Mouse (Mus musculus) stomach, embryonic 14.5 days (tissue): ENCODE measurements around the gene Dll4. TPM values are rescaled to one million over a fixed set of nuclear protein-coding genes. Genes with fewer than 3 reads are reported as not detected.

Experiments
- ATAC-seq: fragments of 200-750 bp; cut with Nextera tagmentation; 2 replicates; pipeline ENCODE4 v1.8.0; 2017; ENCODE audit warnings: low read depth, moderate TSS enrichment; ENCODE audit not compliant: insufficient number of reproducible peaks, insufficient read depth, low FRiP score
- H3K27ac ChIP-seq: fragments of 300-500 bp; sonication (generic); 2 replicates; pipeline ENCODE4 v1.5.1; 2014; ENCODE audit warnings: mild to moderate bottlenecking, low read length, moderate library complexity, mixed read lengths
- H3K27me3 ChIP-seq: fragments of 300-500 bp; sonication (generic); 2 replicates; pipeline ENCODE4 v1.6.1; 2014; ENCODE audit warnings: low read length, control low read depth, mixed read lengths; ENCODE audit not compliant: control insufficient read depth, insufficient read depth
- H3K36me3 ChIP-seq: fragments of 300-500 bp; sonication (generic); 2 replicates; pipeline ENCODE4 v1.6.1; 2014; ENCODE audit warnings: mild to moderate bottlenecking, control low read depth, low read length, moderate library complexity, mixed read lengths; ENCODE audit not compliant: control insufficient read depth, insufficient read depth
- H3K4me1 ChIP-seq: fragments of 300-500 bp; sonication (generic); 2 replicates; pipeline ENCODE4 v1.6.1; 2014; ENCODE audit warnings: low read length, control low read depth, mixed read lengths; ENCODE audit not compliant: control insufficient read depth, insufficient read depth
- H3K4me2 ChIP-seq: fragments of 300-500 bp; sonication (generic); replicated peaks from 2 replicates; pipeline ENCODE4 v1.6.1; 2014; ENCODE audit warnings: low read depth, low read length, control low read depth
- H3K4me3 ChIP-seq: fragments of 300-500 bp; sonication (generic); 2 replicates; pipeline ENCODE4 v1.5.1; 2014; ENCODE audit warnings: low read depth, low read length, control low read depth
- H3K9ac ChIP-seq: fragments of 300-500 bp; sonication (generic); replicated peaks from 2 replicates; pipeline ENCODE4 v1.6.1; 2014; ENCODE audit warnings: low read depth, mild to moderate bottlenecking, control low read depth, low read length, moderate library complexity, mixed read lengths
- H3K9me3 ChIP-seq: fragments of 300-500 bp; sonication (generic); 2 replicates; pipeline ENCODE4 v1.6.1; 2016; ENCODE audit warnings: low read depth, low read length, control low read depth; ENCODE audit not compliant: control insufficient read depth
- WGBS: fragments of 180-500 bp; shearing (Covaris S2); extraction: QIAGEN DNeasy Blood & Tissue Kit; methylation state at CpG from one replicate; pipeline ENCODE4 v1.1.7; 2014; 5-methylcytosine and 5-hydroxymethylcytosine counted together
- polyA plus RNA-seq: library from polyadenylated mRNA; unstranded; fragments of >200 nt; fragmentation: Nextera tagmentation; extraction: Ambion mirVana; gene quantifications from 2 replicates; pipeline ENCODE4 v1.2.1, GENCODE M21; 2014

Gene Dll4
- polyA plus RNA-seq, 1 experiment from 2014 or later = 5.6 TPM

GRCm38 (mm10) chr2:119334964-119335525 lies 9.5 kb downstream of the Dll4 start:
- Histone ChIP-seq H3K9ac (no peak overlapping the region), H3K27ac (no peak overlapping the region), H3K4me3 (no peak overlapping the region), H3K36me3 (no peaks in the 10 kb centered on the region), H3K4me2 (no peak overlapping the region), H3K27me3 (no peaks in the 10 kb centered on the region), H3K9me3 (no peaks in the 10 kb centered on the region), H3K4me1 (0 out of 2 replicates have a peak, but pooled peaks cover 4% of the 10 kb centered on the region)
- WGBS = 71% methylated on average over 7 of the region's 7 CpGs
- ATAC-seq = no peak

- ATAC-seq = no peak
- no peak overlapping the region for H3K4me3 ChIP-seq
- 90% methylated on average over 1 of the region's 1 CpGs for WGBS
These were observed 10.0 kb downstream of the Dll4 start for GRCm38 (mm10) chr2:119335535-119335934.

GRCm38 (mm10) chr2:119336002-119336401 lies 10.4 kb downstream of the Dll4 start:
- WGBS = 59% methylated on average over 2 of the region's 2 CpGs
- Histone ChIP-seq H3K36me3 (no peaks in the 10 kb centered on the region), H3K27me3 (no peaks in the 10 kb centered on the region), H3K4me2 (no peak overlapping the region), H3K9me3 (no peaks in the 10 kb centered on the region), H3K27ac (no peak overlapping the region), H3K9ac (no peak overlapping the region), H3K4me3 (no peak overlapping the region), H3K4me1 (0 out of 2 replicates have a peak, but pooled peaks cover 4% of the 10 kb centered on the region)
- ATAC-seq = no peak

More at GRCm38 (mm10) chr2:119335535-119335934, 10.0 kb downstream of the Dll4 start:
- Histone ChIP-seq H3K4me1 (0 out of 2 replicates have a peak, but pooled peaks cover 4% of the 10 kb centered on the region), H3K9me3 (no peaks in the 10 kb centered on the region), H3K4me2 (no peak overlapping the region), H3K36me3 (no peaks in the 10 kb centered on the region), H3K27ac (no peak overlapping the region), H3K27me3 (no peaks in the 10 kb centered on the region), H3K9ac (no peak overlapping the region)

- WGBS = 73% methylated on average over 10 of the region's 10 CpGs
- no peak overlapping the region for H3K4me3 ChIP-seq
- 0 out of 2 replicates have a peak, but pooled peaks cover 4% of the 10 kb centered on the region for H3K4me1 ChIP-seq
- H3K27ac ChIP-seq = no peak overlapping the region
- no peak for ATAC-seq
- H3K9ac ChIP-seq = no peak overlapping the region
- H3K9me3 ChIP-seq = no peaks in the 10 kb centered on the region
- H3K4me2 ChIP-seq = no peak overlapping the region
- no peaks in the 10 kb centered on the region for H3K27me3 ChIP-seq
- H3K36me3 ChIP-seq = no peaks in the 10 kb centered on the region
These were observed 10.9 kb downstream of the Dll4 start for GRCm38 (mm10) chr2:119336470-119336869.

- Histone ChIP-seq H3K9me3 (no peaks in the 10 kb centered on the region), H3K27ac (peak overlapping the region; percentile 13; the same call in 1 of the 2 replicates), H3K9ac (peak overlapping the region; percentile 41; the same call in 1 of the 2 replicates), H3K4me2 (peak overlapping the region; percentile 70), H3K4me1 (0 out of 2 replicates have a peak, but pooled peaks cover 4% of the 10 kb centered on the region), H3K27me3 (no peaks in the 10 kb centered on the region), H3K4me3 (peak overlapping the region; percentile 35), H3K36me3 (no peaks in the 10 kb centered on the region)
- peak; percentile 85 for ATAC-seq
- WGBS = 8% methylated on average over 60 of the region's 60 CpGs
These were observed 12.1 kb downstream of the Dll4 start for GRCm38 (mm10) chr2:119337425-119338265.

- Histone ChIP-seq H3K4me2 (no peak overlapping the region), H3K36me3 (no peaks in the 10 kb centered on the region), H3K4me1 (no peaks in the 10 kb centered on the region), H3K4me3 (no peak overlapping the region), H3K9me3 (no peaks in the 10 kb centered on the region), H3K27me3 (no peaks in the 10 kb centered on the region), H3K27ac (no peak overlapping the region), H3K9ac (no peak overlapping the region)
- no peak for ATAC-seq
- 31% methylated on average over 6 of the region's 6 CpGs for WGBS
These were observed 19.1 kb downstream of the Dll4 start for GRCm38 (mm10) chr2:119344537-119345138.

- H3K27ac ChIP-seq = no peak within 1 kb of the TSS
- WGBS = 5% methylated on average over 58 of the region's 58 CpGs
- H3K9me3 ChIP-seq = no peaks in the 10 kb centered on the region
These were observed 25.2 kb downstream of the Dll4 start, which contains the start of gene Chac1 for GRCm38 (mm10) chr2:119350555-119351486. Gene Chac1 (plus strand): TSS chr2:119351229.

More at GRCm38 (mm10) chr2:119350555-119351486, 25.2 kb downstream of the Dll4 start, which contains the start of gene Chac1:
- Histone ChIP-seq H3K4me3 (peak within 1 kb of the TSS; percentile 41), H3K27me3 (peaks cover 4% of the 10 kb centered on the region; the same call in 1 of the 2 replicates), H3K4me2 (peak within 1 kb of the TSS; percentile 89), H3K4me1 (0 out of 2 replicates have a peak, but pooled peaks cover 2% of the 10 kb centered on the region), H3K36me3 (no peaks in the 10 kb centered on the region), H3K9ac (0 out of 2 replicates have a peak within 1 kb of the TSS, but pooled peaks have one; percentile 12)
- ATAC-seq = peak; percentile 89
